Mouse (Mus musculus): Measurements from ENCODE around the gene Metrnl. TPM values are rescaled to one million over a fixed set of nuclear protein-coding genes. Genes with fewer than 3 reads are reported as not detected.

Metrnl gene
- total and polyA plus RNA-seq, 3 experiments = not detected

GRCm38 (mm10) chr11:121714745-121715485 is 13.6 kb downstream of the Metrnl start:
- TF ChIP-seq POLR2AphosphoS5 (IDR thresholded peaks at IDR 0.05; ENCODE audit: insufficient replicate concordance, low read depth, low read length) (no peak), CTCF (IDR thresholded peaks at IDR 0.05; ENCODE audit: low read depth, low read length) (no peak), TAL1 (conservative IDR thresholded peaks at IDR 0.05; ENCODE audit: low read depth, low read length) (no peak), GATA1 (IDR thresholded peaks at IDR 0.05; ENCODE audit: borderline replicate concordance, low read length) (no peak), GATA2 (IDR thresholded peaks at IDR 0.05; ENCODE audit: borderline replicate concordance, low read depth, low read length) (no peak)
- DNase-seq (ENCODE audit: low spot score) (no peak), ATAC-seq (ENCODE audit: extremely low read depth, insufficient number of reproducible peaks, low FRiP score, poor library complexity, severe bottlenecking) (no peak)
- Histone ChIP-seq H3K36me3 (replicated peaks) (no peaks in the 10 kb centered on the region), H3K4me3 (ENCODE audit: low read depth, low read length) (no peak overlapping the region), H3K27me3 (ENCODE audit: insufficient read depth, low read length) (peaks cover 2% of the 10 kb centered on the region; the same call in 1 of the 2 replicates), H3K9me3 (replicated peaks) (no peaks in the 10 kb centered on the region), H3K4me1 (ENCODE audit: insufficient read depth, low read depth, low read length) (no peaks in the 10 kb centered on the region)

GRCm38 (mm10) chr11:121717724-121718123 is 16.4 kb downstream of the Metrnl start:
- no peak for ATAC-seq (ENCODE audit: extremely low read depth, insufficient number of reproducible peaks, low FRiP score, poor library complexity, severe bottlenecking)
- TF ChIP-seq GATA2 (IDR thresholded peaks at IDR 0.05; ENCODE audit: borderline replicate concordance, low read depth, low read length) = no peak
- TF ChIP-seq GATA1 (IDR thresholded peaks at IDR 0.05; ENCODE audit: borderline replicate concordance, low read length) = no peak
- TF ChIP-seq CTCF (IDR thresholded peaks at IDR 0.05; ENCODE audit: low read depth, low read length) = no peak
- TF ChIP-seq POLR2AphosphoS5 (IDR thresholded peaks at IDR 0.05; ENCODE audit: insufficient replicate concordance, low read depth, low read length) = no peak
- TF ChIP-seq TAL1 (conservative IDR thresholded peaks at IDR 0.05; ENCODE audit: low read depth, low read length) = no peak
- H3K36me3 ChIP-seq (replicated peaks) = no peaks in the 10 kb centered on the region

GRCm38 (mm10) chr11:121720752-121721151 is 19.4 kb downstream of the Metrnl start:
- Histone ChIP-seq H3K4me1 (ENCODE audit: insufficient read depth, low read depth, low read length) (no peaks in the 10 kb centered on the region), H3K4me3 (ENCODE audit: low read depth, low read length) (no peak overlapping the region), H3K36me3 (replicated peaks) (no peaks in the 10 kb centered on the region), H3K9me3 (replicated peaks) (no peaks in the 10 kb centered on the region), H3K27me3 (ENCODE audit: insufficient read depth, low read length) (peaks cover 5% of the 10 kb centered on the region; the same call in 1 of the 2 replicates)
- TF ChIP-seq TAL1 (conservative IDR thresholded peaks at IDR 0.05; ENCODE audit: low read depth, low read length) (no peak), GATA1 (IDR thresholded peaks at IDR 0.05; ENCODE audit: borderline replicate concordance, low read length) (no peak), CTCF (IDR thresholded peaks at IDR 0.05; ENCODE audit: low read depth, low read length) (no peak), GATA2 (IDR thresholded peaks at IDR 0.05; ENCODE audit: borderline replicate concordance, low read depth, low read length) (no peak), POLR2AphosphoS5 (IDR thresholded peaks at IDR 0.05; ENCODE audit: insufficient replicate concordance, low read depth, low read length) (no peak)
- DNase-seq (ENCODE audit: low spot score) (no peak), ATAC-seq (ENCODE audit: extremely low read depth, insufficient number of reproducible peaks, low FRiP score, poor library complexity, severe bottlenecking) (no peak)

More at GRCm38 (mm10) chr11:121717724-121718123, 16.4 kb downstream of the Metrnl start:
- Histone ChIP-seq H3K27me3 (ENCODE audit: insufficient read depth, low read length) (peaks cover 7% of the 10 kb centered on the region; the same call in 1 of the 2 replicates), H3K9me3 (replicated peaks) (no peaks in the 10 kb centered on the region), H3K4me1 (ENCODE audit: insufficient read depth, low read depth, low read length) (no peaks in the 10 kb centered on the region), H3K4me3 (ENCODE audit: low read depth, low read length) (no peak overlapping the region)
- DNase-seq (ENCODE audit: low spot score) = no peak

- Histone ChIP-seq H3K27me3 (ENCODE audit: insufficient read depth, low read length) (peaks cover 5% of the 10 kb centered on the region; the same call in 1 of the 2 replicates), H3K9me3 (replicated peaks) (no peaks in the 10 kb centered on the region), H3K36me3 (replicated peaks) (no peaks in the 10 kb centered on the region), H3K4me1 (ENCODE audit: insufficient read depth, low read depth, low read length) (no peaks in the 10 kb centered on the region), H3K4me3 (ENCODE audit: low read depth, low read length) (no peak overlapping the region)
- DNase-seq (ENCODE audit: low spot score) (no peak), ATAC-seq (ENCODE audit: extremely low read depth, insufficient number of reproducible peaks, low FRiP score, poor library complexity, severe bottlenecking) (no peak)
- no peak for TF ChIP-seq GATA2 (IDR thresholded peaks at IDR 0.05; ENCODE audit: borderline replicate concordance, low read depth, low read length)
These were observed 21.1 kb downstream of the Metrnl start for GRCm38 (mm10) chr11:121722434-121722833.

- DNase-seq (ENCODE audit: low spot score) (no peak), ATAC-seq (ENCODE audit: extremely low read depth, insufficient number of reproducible peaks, low FRiP score, poor library complexity, severe bottlenecking) (no peak)
- H3K27me3 ChIP-seq (ENCODE audit: insufficient read depth, low read length) = peaks cover 6% of the 10 kb centered on the region
- no peaks in the 10 kb centered on the region for H3K9me3 ChIP-seq (replicated peaks)
- no peak overlapping the region for H3K4me3 ChIP-seq (ENCODE audit: low read depth, low read length)
- H3K4me1 ChIP-seq (ENCODE audit: insufficient read depth, low read depth, low read length) = no peaks in the 10 kb centered on the region
- no peak for TF ChIP-seq POLR2AphosphoS5 (IDR thresholded peaks at IDR 0.05; ENCODE audit: insufficient replicate concordance, low read depth, low read length)
- no peak for TF ChIP-seq CTCF (IDR thresholded peaks at IDR 0.05; ENCODE audit: low read depth, low read length)
- no peak for TF ChIP-seq GATA1 (IDR thresholded peaks at IDR 0.05; ENCODE audit: borderline replicate concordance, low read length)
- TF ChIP-seq GATA2 (IDR thresholded peaks at IDR 0.05; ENCODE audit: borderline replicate concordance, low read depth, low read length) = no peak
- TF ChIP-seq TAL1 (conservative IDR thresholded peaks at IDR 0.05; ENCODE audit: low read depth, low read length) = no peak
- no peaks in the 10 kb centered on the region for H3K36me3 ChIP-seq (replicated peaks)
These were observed 25.3 kb downstream of the Metrnl start for GRCm38 (mm10) chr11:121726625-121727024.

- no peak for ATAC-seq (ENCODE audit: extremely low read depth, insufficient number of reproducible peaks, low FRiP score, poor library complexity, severe bottlenecking)
- H3K36me3 ChIP-seq (replicated peaks) = no peaks in the 10 kb centered on the region
- H3K9me3 ChIP-seq (replicated peaks) = no peaks in the 10 kb centered on the region
- no peak for DNase-seq (ENCODE audit: low spot score)
- H3K4me3 ChIP-seq (ENCODE audit: low read depth, low read length) = no peak overlapping the region
- no peaks in the 10 kb centered on the region; the same call in 1 of the 2 replicates for H3K27me3 ChIP-seq (ENCODE audit: insufficient read depth, low read length)
- TF ChIP-seq POLR2AphosphoS5 (IDR thresholded peaks at IDR 0.05; ENCODE audit: insufficient replicate concordance, low read depth, low read length) = no peak
- no peak for TF ChIP-seq TAL1 (conservative IDR thresholded peaks at IDR 0.05; ENCODE audit: low read depth, low read length)
- TF ChIP-seq CTCF (IDR thresholded peaks at IDR 0.05; ENCODE audit: low read depth, low read length) = no peak
- no peak for TF ChIP-seq GATA1 (IDR thresholded peaks at IDR 0.05; ENCODE audit: borderline replicate concordance, low read length)
- TF ChIP-seq GATA2 (IDR thresholded peaks at IDR 0.05; ENCODE audit: borderline replicate concordance, low read depth, low read length) = no peak
- H3K4me1 ChIP-seq (ENCODE audit: insufficient read depth, low read depth, low read length) = no peaks in the 10 kb centered on the region
These were observed 32.8 kb downstream of the Metrnl start for GRCm38 (mm10) chr11:121734184-121734583.
